Mouse (Mus musculus): Measurements from ENCODE around the gene Pmvk. TPM values are rescaled to one million over a fixed set of nuclear protein-coding genes. Genes with fewer than 3 reads are reported as not detected.

The Pmvk gene
- polyA plus RNA-seq, 1 experiment from 2014 or later, result 67.6 TPM

GRCm38 (mm10) chr3:89492701-89493151 is 38.4 kb downstream of the Pmvk start:
- H3K27me3 ChIP-seq (replicated peaks; ENCODE audit: low read depth, poor library complexity, severe bottlenecking), result no peaks in the 10 kb centered on the region
- peak; percentile 32 for DNase-seq (ENCODE audit: low spot score)
- no peaks in the 10 kb centered on the region for H3K36me3 ChIP-seq (replicated peaks)
- WGBS, result 53% methylated on average over 8 of the region's 8 CpGs
- H3K4me1 ChIP-seq, result peaks cover 11% of the 10 kb centered on the region
- H3K4me3 ChIP-seq, result no peak overlapping the region
- 0 out of 2 replicates have a peak, but pooled peaks cover 3% of the 10 kb centered on the region for H3K9me3 ChIP-seq
- peak overlapping the region; percentile 12; the same call in 1 of the 2 replicates for H3K27ac ChIP-seq (replicated peaks)

GRCm38 (mm10) chr3:89494630-89495029 is 40.3 kb downstream of the Pmvk start:
- 87% methylated on average over 5 of the region's 5 CpGs for whole genome bisulfite sequencing
- 0 out of 2 replicates have a peak, but pooled peaks cover 3% of the 10 kb centered on the region for H3K9me3 ChIP-seq
- H3K27ac ChIP-seq (replicated peaks), result no peak overlapping the region
- H3K4me3 ChIP-seq, result no peak overlapping the region
- H3K36me3 ChIP-seq (replicated peaks), result no peaks in the 10 kb centered on the region
- peaks cover 11% of the 10 kb centered on the region for H3K4me1 ChIP-seq
- no peak for DNase-seq (ENCODE audit: low spot score)
- no peaks in the 10 kb centered on the region for H3K27me3 ChIP-seq (replicated peaks; ENCODE audit: low read depth, poor library complexity, severe bottlenecking)

- 70% methylated on average over 3 of the region's 3 CpGs for WGBS
- no peak for DNase-seq (ENCODE audit: low spot score)
- Histone ChIP-seq H3K27me3 (replicated peaks; ENCODE audit: low read depth, poor library complexity, severe bottlenecking) (no peaks in the 10 kb centered on the region), H3K4me3 (no peak overlapping the region), H3K36me3 (replicated peaks) (no peaks in the 10 kb centered on the region), H3K9me3 (0 out of 2 replicates have a peak, but pooled peaks cover 3% of the 10 kb centered on the region), H3K4me1 (peaks cover 11% of the 10 kb centered on the region), H3K27ac (replicated peaks) (no peak overlapping the region)
Observed at GRCm38 (mm10) chr3:89496366-89496765, 42.0 kb downstream of the Pmvk start.

- DNase-seq (ENCODE audit: low spot score), result no peak
- H3K4me1 ChIP-seq, result 0 out of 2 replicates have a peak, but pooled peaks cover 5% of the 10 kb centered on the region
- H3K27ac ChIP-seq (replicated peaks), result no peak overlapping the region
- no peak overlapping the region for H3K4me3 ChIP-seq
- no peaks in the 10 kb centered on the region for H3K36me3 ChIP-seq (replicated peaks)
- H3K9me3 ChIP-seq, result 0 out of 2 replicates have a peak, but pooled peaks cover 3% of the 10 kb centered on the region
- WGBS, result 46% methylated on average over 7 of the region's 7 CpGs
- no peaks in the 10 kb centered on the region for H3K27me3 ChIP-seq (replicated peaks; ENCODE audit: low read depth, poor library complexity, severe bottlenecking)
Observed at GRCm38 (mm10) chr3:89499696-89500095, 45.4 kb downstream of the Pmvk start.

DNA sequence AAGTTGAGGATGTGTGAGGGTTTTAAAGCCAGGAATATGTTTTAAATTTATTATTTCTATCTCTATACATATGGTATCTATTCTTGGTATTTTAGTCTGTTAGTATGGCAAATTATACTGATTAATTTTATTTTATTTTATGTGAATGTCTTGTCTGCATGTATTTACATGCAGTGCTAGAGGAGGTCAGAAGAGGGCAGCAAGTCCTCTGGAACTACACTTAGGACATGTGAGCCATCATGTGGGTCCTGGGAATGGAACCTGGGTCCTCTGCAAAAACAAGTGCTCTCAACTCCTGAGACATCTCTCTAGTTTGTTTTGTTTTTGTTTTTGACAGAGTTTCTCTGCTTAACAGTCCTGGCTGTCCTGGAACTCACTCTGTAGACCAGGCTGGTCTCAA is 47.1 kb downstream of the Pmvk start:
- no peak for DNase-seq (ENCODE audit: low spot score)
- H3K4me3 ChIP-seq, result no peak overlapping the region
- H3K36me3 ChIP-seq (replicated peaks), result no peaks in the 10 kb centered on the region
- no peak overlapping the region for H3K27ac ChIP-seq (replicated peaks)
- peaks cover 8% of the 10 kb centered on the region for H3K4me1 ChIP-seq
- H3K27me3 ChIP-seq (replicated peaks; ENCODE audit: low read depth, poor library complexity, severe bottlenecking), result peaks cover 3% of the 10 kb centered on the region; the same call in 1 of the 2 replicates
- 0 out of 2 replicates have a peak, but pooled peaks cover 3% of the 10 kb centered on the region for H3K9me3 ChIP-seq

DNA sequence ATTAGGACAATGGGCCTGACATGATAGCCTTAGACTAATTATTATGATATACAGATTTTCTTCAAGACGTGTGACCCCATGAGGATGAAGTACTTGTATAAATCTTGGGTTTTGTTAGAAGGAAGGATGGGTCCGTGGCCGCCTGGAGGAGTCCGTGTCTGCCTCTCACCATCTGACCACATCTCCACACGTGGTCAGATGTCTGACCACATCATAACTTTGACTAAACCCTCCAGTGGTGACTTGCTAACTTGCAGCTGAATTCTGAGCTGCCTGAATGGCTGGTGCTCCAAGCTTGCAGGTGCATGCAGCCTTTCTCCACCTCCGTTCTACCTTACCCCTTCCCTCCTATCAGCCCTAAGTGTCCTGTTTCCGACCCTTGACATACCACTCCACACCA is 48.2 kb downstream of the Pmvk start:
- Histone ChIP-seq H3K4me3 (no peak overlapping the region), H3K36me3 (replicated peaks) (no peaks in the 10 kb centered on the region), H3K4me1 (peaks cover 19% of the 10 kb centered on the region), H3K9me3 (no peaks in the 10 kb centered on the region), H3K27me3 (replicated peaks; ENCODE audit: low read depth, poor library complexity, severe bottlenecking) (peaks cover 5% of the 10 kb centered on the region; the same call in 1 of the 2 replicates), H3K27ac (replicated peaks) (no peak overlapping the region)
- no peak for DNase-seq (ENCODE audit: low spot score)
- WGBS, result 84% methylated on average over 7 of the region's 7 CpGs

GRCm38 (mm10) chr3:89508041-89508440 is 53.7 kb downstream of the Pmvk start:
- Histone ChIP-seq H3K9me3 (no peaks in the 10 kb centered on the region), H3K4me3 (no peak overlapping the region), H3K27ac (replicated peaks) (no peak overlapping the region), H3K4me1 (peaks cover 46% of the 10 kb centered on the region), H3K27me3 (replicated peaks; ENCODE audit: low read depth, poor library complexity, severe bottlenecking) (peaks cover 46% of the 10 kb centered on the region), H3K36me3 (replicated peaks) (no peaks in the 10 kb centered on the region)
- 26% methylated on average over 9 of the region's 9 CpGs for WGBS
- no peak for DNase-seq (ENCODE audit: low spot score)

DNA sequence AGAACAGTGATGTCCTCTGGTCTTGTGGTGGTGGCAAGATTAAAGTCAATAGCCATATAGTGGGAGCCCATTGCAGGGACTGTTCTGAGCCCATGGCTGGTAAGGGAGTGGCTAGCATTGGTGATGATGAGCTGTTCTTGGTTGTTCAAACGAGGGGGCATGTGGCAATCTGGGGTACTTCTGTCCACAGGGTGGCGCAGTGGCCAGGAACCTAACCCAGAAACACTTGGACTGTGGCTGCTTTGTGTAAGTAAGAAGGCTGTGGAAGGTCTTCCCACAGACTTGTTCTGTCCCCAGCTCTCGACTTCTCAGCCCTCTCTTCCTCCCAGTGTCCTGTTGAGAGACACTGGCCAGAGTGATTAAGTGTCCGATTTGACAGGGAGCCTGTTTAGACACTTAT is 56.6 kb downstream of the Pmvk start:
- peak overlapping the region; percentile 8; the same call in 1 of the 2 replicates for H3K4me3 ChIP-seq
- H3K27me3 ChIP-seq (replicated peaks; ENCODE audit: low read depth, poor library complexity, severe bottlenecking), result peaks cover 46% of the 10 kb centered on the region
- peaks cover 43% of the 10 kb centered on the region for H3K4me1 ChIP-seq
- DNase-seq (ENCODE audit: low spot score), result peak; percentile 69
- WGBS, result 26% methylated on average over 4 of the region's 4 CpGs
- H3K36me3 ChIP-seq (replicated peaks), result no peaks in the 10 kb centered on the region
- no peak overlapping the region for H3K27ac ChIP-seq (replicated peaks)
- no peaks in the 10 kb centered on the region for H3K9me3 ChIP-seq

DNA sequence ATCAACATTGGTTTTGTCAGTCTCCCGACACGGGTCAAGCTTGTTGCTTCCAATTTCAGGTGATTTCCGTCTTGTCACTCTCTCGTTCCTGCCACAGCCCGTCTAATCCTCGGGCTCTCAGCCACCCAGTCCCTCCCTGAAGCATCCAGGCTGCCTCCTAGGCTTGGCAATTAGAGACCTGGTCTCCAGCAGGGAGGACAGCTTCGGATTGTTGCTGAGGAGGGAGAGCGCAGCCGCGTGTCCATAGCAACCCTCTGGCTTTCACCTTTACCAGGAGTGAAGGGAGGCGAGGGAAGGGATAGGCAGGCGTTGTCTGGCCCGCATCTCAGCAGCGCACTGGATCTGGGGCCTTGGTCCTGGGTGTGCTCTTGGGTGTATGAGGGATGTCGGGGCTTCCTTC is 57.1 kb downstream of the Pmvk start:
- peaks cover 44% of the 10 kb centered on the region for H3K27me3 ChIP-seq (replicated peaks; ENCODE audit: low read depth, poor library complexity, severe bottlenecking)
- peak overlapping the region; percentile 8; the same call in 1 of the 2 replicates for H3K4me3 ChIP-seq
- H3K9me3 ChIP-seq, result peaks cover 2% of the 10 kb centered on the region
- 19% methylated on average over 15 of the region's 15 CpGs for WGBS
- no peaks in the 10 kb centered on the region for H3K36me3 ChIP-seq (replicated peaks)
- peak; percentile 38 for DNase-seq (ENCODE audit: low spot score)
- H3K27ac ChIP-seq (replicated peaks), result no peak overlapping the region
- H3K4me1 ChIP-seq, result peaks cover 41% of the 10 kb centered on the region

DNA sequence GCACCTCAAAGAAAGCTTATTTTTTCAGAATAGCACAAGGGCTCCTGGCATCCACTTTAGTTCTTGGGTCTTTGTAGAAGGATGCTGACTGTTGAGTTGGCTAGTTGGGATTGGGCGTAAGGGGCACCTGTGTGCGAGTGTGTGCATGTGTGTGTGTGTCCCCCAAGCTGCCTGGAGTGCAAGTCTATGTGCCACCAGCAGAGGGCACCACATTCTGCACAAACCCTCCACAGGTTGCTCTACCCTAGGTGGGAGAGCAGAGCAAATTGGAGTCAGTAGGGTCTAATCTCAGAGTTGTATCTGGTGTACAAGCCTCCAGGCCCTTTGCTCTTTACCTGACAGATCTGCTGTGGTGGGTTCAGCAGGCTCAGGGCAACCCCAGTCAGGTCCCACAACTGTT is 57.9 kb downstream of the Pmvk start:
- Histone ChIP-seq H3K4me1 (peaks cover 33% of the 10 kb centered on the region), H3K27me3 (replicated peaks; ENCODE audit: low read depth, poor library complexity, severe bottlenecking) (peaks cover 41% of the 10 kb centered on the region), H3K9me3 (peaks cover 8% of the 10 kb centered on the region), H3K36me3 (replicated peaks) (no peaks in the 10 kb centered on the region), H3K27ac (replicated peaks) (no peak overlapping the region), H3K4me3 (no peak overlapping the region)
- peak; percentile 49 for DNase-seq (ENCODE audit: low spot score)
- 89% methylated on average over 2 of the region's 2 CpGs for WGBS

- no peak for DNase-seq (ENCODE audit: low spot score)
- no peak overlapping the region for H3K27ac ChIP-seq (replicated peaks)
- H3K36me3 ChIP-seq (replicated peaks), result no peaks in the 10 kb centered on the region
- H3K4me1 ChIP-seq, result peaks cover 21% of the 10 kb centered on the region
- no peak overlapping the region for H3K4me3 ChIP-seq
- 74% methylated on average over 11 of the region's 11 CpGs for WGBS
- peaks cover 8% of the 10 kb centered on the region for H3K9me3 ChIP-seq
- H3K27me3 ChIP-seq (replicated peaks; ENCODE audit: low read depth, poor library complexity, severe bottlenecking), result peaks cover 39% of the 10 kb centered on the region
Observed at GRCm38 (mm10) chr3:89515444-89515843, 61.1 kb downstream of the Pmvk start.

GRCm38 (mm10) chr3:89516321-89516720 is 62.0 kb downstream of the Pmvk start:
- H3K9me3 ChIP-seq, result peaks cover 8% of the 10 kb centered on the region
- H3K4me3 ChIP-seq, result no peak overlapping the region
- peaks cover 25% of the 10 kb centered on the region for H3K4me1 ChIP-seq
- H3K27ac ChIP-seq (replicated peaks), result no peak overlapping the region
- WGBS, result 86% methylated on average over 5 of the region's 5 CpGs
- H3K27me3 ChIP-seq (replicated peaks; ENCODE audit: low read depth, poor library complexity, severe bottlenecking), result peaks cover 39% of the 10 kb centered on the region
- H3K36me3 ChIP-seq (replicated peaks), result no peaks in the 10 kb centered on the region
- no peak for DNase-seq (ENCODE audit: low spot score)
